Mouse (Mus musculus): ENCODE results near the gene Glmp. TPM values are rescaled to one million over a fixed set of nuclear protein-coding genes. Genes with fewer than 3 reads are reported as not detected.
A peak's percentile ranks its signal among the peaks of the same experiment; 100 is the strongest.

The Glmp gene
- 67.4 and 75.6 TPM in 2 replicates for total RNA-seq (2012; rRNA removed)
- total RNA-seq (2014; rRNA removed) = 37.8 and 42.7 TPM in 2 replicates
- 134 and 163 TPM in 2 replicates for polyA plus RNA-seq (2012; ENCODE audit: insufficient read length, low read depth)

DNA sequence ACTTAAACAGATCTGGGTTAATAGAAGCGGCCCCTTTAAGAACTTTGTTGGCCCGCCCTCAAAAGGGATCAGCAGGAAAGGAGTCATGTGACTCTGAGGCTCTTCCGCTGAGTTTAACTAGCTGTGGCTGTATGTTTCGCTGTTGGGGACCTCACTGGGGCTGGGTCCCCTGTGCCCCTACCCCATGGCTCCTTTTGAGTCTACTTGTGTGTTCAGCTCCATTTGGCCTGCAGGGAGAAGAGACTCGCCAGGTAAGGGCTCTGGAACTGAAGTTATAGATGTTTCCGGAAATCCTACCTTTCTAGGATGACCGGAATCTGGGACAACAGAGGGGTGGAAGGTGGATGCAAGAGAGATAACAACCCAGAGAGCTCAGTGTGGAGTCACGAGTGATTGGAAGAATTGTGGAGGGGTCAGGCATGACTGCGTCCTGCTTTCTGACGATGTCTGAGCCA lies at the start of gene Glmp:
Gene Glmp (plus strand): TSS at position 73 of the 455 bp plus-strand sequence.
- Histone ChIP-seq H3K4me3 (replicated peaks in 1 of 3; ENCODE audit: low read depth in 2 of 3, low read length in 2 of 3, poor library complexity in 1 of 3) (peak within 1 kb of the TSS; percentile 66 to 100 (median 94)), H3K79me2 (replicated peaks; ENCODE audit: control insufficient read depth, extremely low read depth, insufficient read depth, poor library complexity, severe bottlenecking) (no peaks in the 10 kb centered on the region; the same call in 1 of the 2 replicates), H3K9ac (ENCODE audit: insufficient read depth, low read depth) (peak within 1 kb of the TSS; percentile 99), H3K27ac (ENCODE audit: insufficient read depth, low read depth) (no peak within 1 kb of the TSS), H3K9me3 (replicated peaks; ENCODE audit: low read length) (no peaks in the 10 kb centered on the region), H3K36me3 (replicated peaks in 1 of 2; ENCODE audit: control insufficient read depth in 1 of 2, insufficient read depth in 1 of 2, low read length in 1 of 2) (peaks cover 50 to 81% of the 10 kb centered on the region in 2 experiments), H3K27me3 (replicated peaks) (no peaks in the 10 kb centered on the region), H3K4me1 (ENCODE audit: control insufficient read depth in 1 of 2, insufficient read depth in 2 of 2) (peaks cover 2 to 14% of the 10 kb centered on the region in 2 experiments; a peak in 2 of 4 replicates), H3K4me2 (ENCODE audit: insufficient read depth, low read depth, poor library complexity, severe bottlenecking) (peak within 1 kb of the TSS; percentile 63)
- peak; percentile 75 for DNase-seq (ENCODE audit: extremely low read depth)
- TF ChIP-seq MXI1 (IDR thresholded peaks at IDR 0.05; ENCODE audit: low read depth, low read length) = peak; percentile 75; the same call in 1 of the 2 replicates
- 0 out of 2 replicates have a peak, but pooled peaks have one; percentile 65 for TF ChIP-seq POLR2AphosphoS2 (IDR thresholded peaks at IDR 0.05; ENCODE audit: low read depth, low read length)
- TF ChIP-seq NRF1 (IDR thresholded peaks at IDR 0.05; ENCODE audit: low read depth, low read length) = no peak
- TF ChIP-seq BHLHE40 (IDR thresholded peaks at IDR 0.05; ENCODE audit: low read depth, low read length) = peak; percentile 72
- TF ChIP-seq MAX (IDR thresholded peaks at IDR 0.05; ENCODE audit: low read length) = peak; percentile 68; the same call in 1 of the 2 replicates
- TF ChIP-seq UBTF (IDR thresholded peaks at IDR 0.05; ENCODE audit: low read depth, low read length) = no peak
- TF ChIP-seq TBP (conservative IDR thresholded peaks at IDR 0.05; ENCODE audit: low read depth, low read length) = 0 out of 2 replicates have a peak, but pooled peaks have one; percentile 20
- no peak for TF ChIP-seq MAZ (IDR thresholded peaks at IDR 0.05; ENCODE audit: low read depth, low read length)
- TF ChIP-seq KAT2A (IDR thresholded peaks at IDR 0.05; ENCODE audit: insufficient replicate concordance, low read length) = 0 out of 2 replicates have a peak, but pooled peaks have one; percentile 41
- peak; percentile 83 for TF ChIP-seq POLR2A (IDR thresholded peaks at IDR 0.05; ENCODE audit: low read depth, low read length)
- TF ChIP-seq USF2 (conservative IDR thresholded peaks at IDR 0.05; ENCODE audit: low read depth, low read length) = peak; percentile 89
- TF ChIP-seq SIN3A (IDR thresholded peaks at IDR 0.05; ENCODE audit: low read length) = peak; percentile 96
- TF ChIP-seq ZMIZ1 (IDR thresholded peaks at IDR 0.05; ENCODE audit: low read depth, low read length) = 0 out of 2 replicates have a peak, but pooled peaks have one; percentile 39
- no peak for TF ChIP-seq SMC3 (IDR thresholded peaks at IDR 0.05; ENCODE audit: low read depth, low read length)
- peak; percentile 88 for TF ChIP-seq USF1 (IDR thresholded peaks at IDR 0.05; ENCODE audit: low read depth, low read length)
- TF ChIP-seq TCF12 (IDR thresholded peaks at IDR 0.05; ENCODE audit: low read depth, low read length) = peak; percentile 62; the same call in 1 of the 2 replicates
- TF ChIP-seq IRF4 (IDR thresholded peaks at IDR 0.05; ENCODE audit: low read depth, low read length) = 0 out of 2 replicates have a peak, but pooled peaks have one; percentile 24
- no peak for TF ChIP-seq CHD1 (IDR thresholded peaks at IDR 0.05; ENCODE audit: low read depth, low read length)
- peak; percentile 84 for TF ChIP-seq NELFE (IDR thresholded peaks at IDR 0.05; ENCODE audit: low read depth, low read length)
- TF ChIP-seq E2F4 (IDR thresholded peaks at IDR 0.05; ENCODE audit: insufficient replicate concordance, low read depth, low read length) = 0 out of 2 replicates have a peak, but pooled peaks have one; percentile 25
- peak; percentile 73 for TF ChIP-seq ELF1 (IDR thresholded peaks at IDR 0.05; ENCODE audit: low read depth, low read length)
- TF ChIP-seq HCFC1 (IDR thresholded peaks at IDR 0.05; ENCODE audit: low read depth, low read length) = peak; percentile 73
- TF ChIP-seq CTCF (conservative IDR thresholded peaks at IDR 0.05 in 1 of 2, IDR thresholded peaks at IDR 0.05 in 1 of 2; ENCODE audit: low read depth in 2 of 2, low read length in 2 of 2) = no peak
- in situ Hi-C loops (cut with MboI; ENCODE audit: low pct_ligation_motif_present, low pct_unique_long_range_greater_than_20kb, low sequenced_read_pairs) = no loop called here
- dilution Hi-C loops (cut with MboI; ENCODE audit: extremely low pct_ligation_motif_present, extremely low pct_unique_long_range_greater_than_20kb, low sequenced_read_pairs) = no loop called here
